Mouse (Mus musculus): ENCODE measurements around the gene Adam1a. TPM values are rescaled to one million over a fixed set of nuclear protein-coding genes. Genes with fewer than 3 reads are reported as not detected.
"Not testable (repeated sequence)": the region's sequence is repeated elsewhere in the genome, so short reads cannot be mapped to it uniquely, and the experiment has no call there.

Gene Adam1a
- total RNA-seq, 2 experiments from 2014 or later: 1.6 to 1.7 TPM

DNA sequence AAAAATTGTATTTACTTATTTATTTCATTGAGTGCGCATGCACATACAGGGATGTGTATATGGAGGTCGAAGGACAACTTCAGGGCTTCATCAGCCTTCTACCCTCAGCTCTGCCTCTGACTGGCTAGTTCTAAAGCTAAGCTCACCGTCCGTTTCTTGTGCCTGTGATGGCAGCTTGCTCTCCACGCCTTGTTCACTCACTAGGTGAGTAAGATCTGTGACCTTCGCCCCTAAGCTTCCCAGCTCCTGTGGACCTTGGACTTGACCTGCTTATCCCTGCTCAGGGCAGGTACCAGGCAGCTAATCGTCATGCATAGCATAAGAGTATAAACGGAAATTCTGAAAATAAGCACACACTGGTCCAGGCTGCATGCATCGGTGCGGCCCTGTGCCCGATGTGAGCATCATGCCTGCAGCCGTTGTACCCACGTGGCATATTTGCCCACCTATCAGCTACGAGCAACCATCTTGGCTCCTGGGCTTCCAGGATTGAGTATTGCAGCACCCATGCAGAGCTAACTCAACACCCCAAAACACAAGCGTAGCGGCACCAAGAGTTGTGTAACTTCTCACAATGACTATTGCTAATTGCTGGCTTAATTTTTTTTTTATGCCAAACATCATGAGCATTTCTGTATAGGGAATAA lies 20.9 kb upstream of the Adam1a start:
- no peak for DNase-seq
- intact Hi-C loops (cut with DNase I): loop anchor here (2.0 kb wide), 1 partner anchor 31 kb away; no protein-coding TSS in a partner anchor

DNA sequence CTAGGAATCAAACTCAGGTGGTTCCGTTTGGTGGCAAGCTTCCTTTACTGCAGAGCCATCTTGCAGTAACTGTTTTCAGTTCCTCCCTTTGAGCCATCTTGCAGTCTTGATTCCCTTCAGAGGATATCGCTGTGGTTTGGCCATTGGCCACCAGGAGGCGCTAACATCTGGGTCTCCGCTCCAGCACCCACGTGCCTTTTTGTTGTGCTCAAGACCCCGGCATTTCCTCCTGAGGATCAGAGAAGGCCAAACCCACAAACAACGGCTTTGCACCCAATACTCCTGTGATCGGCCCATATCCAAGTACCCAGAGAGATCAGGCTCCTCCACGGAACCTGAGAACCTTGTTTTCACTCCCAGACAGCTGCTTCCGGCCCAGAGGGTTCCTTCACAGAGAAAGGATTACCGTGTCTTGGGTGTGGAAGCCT lies 19.2 kb upstream of the Adam1a start:
- peak; percentile 82 to 91 for DNase-seq
- intact Hi-C loops (cut with DNase I): no loop called here

DNA sequence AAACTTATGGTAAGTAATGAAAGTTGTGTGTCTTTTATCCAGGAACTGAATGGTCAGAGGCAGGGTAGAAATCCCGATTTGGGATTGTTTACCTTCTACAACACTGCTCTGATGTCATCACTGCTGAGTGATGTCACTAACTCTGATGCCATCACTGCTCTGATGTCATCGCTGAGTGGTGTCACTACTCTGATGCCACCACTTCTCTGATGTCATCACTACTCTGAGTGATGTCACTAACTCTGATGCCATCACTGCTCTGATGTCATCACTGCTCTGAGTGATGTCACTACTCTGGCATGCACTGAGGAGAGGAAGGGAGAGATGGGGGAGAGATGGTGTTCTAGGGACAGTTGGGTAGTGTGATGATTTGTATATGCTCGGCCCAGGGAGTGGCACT lies 17.2 kb upstream of the Adam1a start:
- intact Hi-C loops (cut with DNase I): loop anchor here (2.0 kb wide), 1 partner anchor 40 kb away; no protein-coding TSS in a partner anchor
- no peak for DNase-seq

DNA sequence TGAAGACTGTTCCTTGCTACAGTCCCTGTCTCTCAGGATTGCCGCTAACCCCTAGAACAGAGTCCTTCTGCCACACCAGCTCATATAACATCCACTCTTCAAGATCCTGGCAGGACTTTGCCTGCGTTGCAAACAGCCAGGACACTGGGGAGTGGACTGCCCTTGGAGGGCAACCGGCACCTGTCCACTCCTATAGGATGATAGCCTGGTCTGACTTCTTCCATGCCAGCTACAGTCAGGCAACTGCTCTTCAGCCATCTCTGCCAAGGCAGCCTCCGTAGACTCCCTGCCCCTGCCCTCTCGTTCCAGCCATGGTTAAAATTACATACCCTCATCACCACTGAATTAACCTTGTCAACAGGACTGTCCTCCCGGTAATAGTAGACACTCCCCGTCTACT lies 3.9 kb upstream of the Adam1a start:
- DNase-seq: peak in 1 of 2 experiments; percentile 38
- intact Hi-C loops (cut with DNase I): no loop called here

DNA sequence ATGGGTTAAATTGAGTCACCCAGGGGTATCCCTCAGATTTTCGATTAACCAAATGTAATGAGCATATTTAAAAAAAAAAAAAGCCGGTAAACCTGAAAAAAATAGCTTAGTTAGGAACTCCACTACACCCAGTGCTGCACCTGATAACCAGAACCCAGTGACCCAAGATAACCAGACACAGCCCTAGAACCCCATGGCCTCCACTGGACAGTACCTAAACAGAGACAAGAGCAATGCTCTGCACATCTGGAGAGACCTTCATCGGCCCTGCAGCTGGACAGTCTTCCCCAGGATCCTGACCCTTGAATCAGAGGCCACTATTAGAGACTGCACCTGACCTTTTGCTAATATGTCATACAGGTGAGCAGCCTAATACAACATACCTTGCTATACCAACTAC lies 1.8 kb upstream of the Adam1a start:
- no peak for DNase-seq
- intact Hi-C loops (cut with DNase I): loop anchor here (2.0 kb wide), 1 partner anchor 58 kb away; no protein-coding TSS in a partner anchor

DNA sequence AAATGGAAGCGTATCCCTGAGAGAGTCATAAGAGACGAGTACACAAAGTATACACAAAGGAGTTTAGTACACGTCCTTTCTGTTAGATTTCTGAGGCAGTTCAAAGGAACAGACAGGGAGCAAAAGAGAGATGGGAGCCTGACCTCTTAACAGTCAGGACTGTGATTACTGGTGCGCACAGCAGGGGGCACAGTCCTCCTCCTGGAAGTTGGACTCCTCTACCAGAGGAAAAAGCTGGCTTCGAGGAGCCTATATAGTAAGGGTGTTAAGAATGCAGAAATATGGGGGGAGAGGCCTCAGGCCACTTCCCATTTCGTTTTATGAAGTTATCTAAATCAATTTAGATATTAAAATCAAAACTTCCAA lies 1.2 kb upstream of the Adam1a start:
- DNase-seq: no peak
- intact Hi-C loops (cut with DNase I): loop anchor here (2.0 kb wide), 1 partner anchor 58 kb away; no protein-coding TSS in a partner anchor

DNA sequence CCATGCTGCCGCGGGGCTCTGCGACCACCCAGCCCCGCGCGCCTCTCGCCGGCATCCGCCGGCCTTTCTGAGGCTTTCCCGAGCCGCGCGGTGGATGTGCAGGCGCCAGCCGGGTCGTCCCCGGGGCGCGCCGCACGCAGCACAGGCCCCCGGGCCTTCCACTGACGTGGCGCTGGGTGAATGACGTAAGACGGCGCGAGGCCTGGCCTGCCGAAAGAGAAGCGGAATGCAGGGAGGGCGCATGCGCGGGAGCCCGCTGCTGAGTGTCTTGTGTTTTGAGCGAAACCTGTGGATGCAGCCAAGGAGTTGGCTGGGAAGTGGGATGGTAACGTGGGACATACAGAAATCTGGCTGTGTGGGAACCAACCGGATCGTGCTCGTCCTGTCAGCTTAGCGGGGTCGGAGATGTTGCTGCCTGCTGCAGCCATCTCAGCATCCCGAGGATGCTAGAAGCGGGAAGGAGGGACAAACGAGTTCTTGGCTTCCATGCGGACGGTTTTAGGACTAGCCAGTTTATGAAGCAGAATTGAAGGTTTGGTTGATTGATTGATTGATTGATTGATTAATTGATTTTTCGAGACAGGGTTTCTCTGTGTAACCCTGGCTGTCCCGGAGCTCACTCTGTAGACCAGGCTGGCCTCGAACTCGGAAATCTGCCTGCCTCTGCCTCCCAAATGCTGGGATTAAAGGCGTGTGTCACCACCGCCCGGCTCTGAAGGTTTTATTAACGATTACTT lies 679 bp upstream of the Adam1a start, which contains the start of gene Mapkapk5:
Gene Mapkapk5, minus strand, starts transcription at position 113 of the 737 bp plus-strand sequence.
- DNase-seq: peak; percentile 96 to 98
- intact Hi-C loops (cut with DNase I): loop anchor here (2.0 kb wide), 1 partner anchor 59 kb away; no protein-coding TSS in a partner anchor

DNA sequence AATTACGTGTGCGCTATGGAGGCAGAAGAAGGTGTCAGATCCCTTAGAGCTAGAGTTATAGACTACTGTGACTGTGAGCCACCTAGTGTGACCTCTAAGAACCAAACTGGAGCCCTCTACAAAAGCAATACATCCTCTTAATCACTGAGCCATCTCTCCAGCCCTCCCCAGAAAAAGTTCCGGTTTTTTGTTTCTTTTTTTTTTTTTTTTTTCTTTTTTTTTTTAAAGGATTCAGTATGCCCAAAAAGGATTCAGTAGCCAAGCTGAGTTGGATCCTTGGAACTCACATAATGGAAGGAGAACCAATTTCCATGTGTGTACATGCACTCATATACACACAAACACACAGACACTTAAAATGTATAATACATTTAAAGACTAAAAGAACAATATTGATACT lies 1.9 kb downstream of the Adam1a start:
- DNase-seq: no peak
- intact Hi-C loops (cut with DNase I): no loop called here

DNA sequence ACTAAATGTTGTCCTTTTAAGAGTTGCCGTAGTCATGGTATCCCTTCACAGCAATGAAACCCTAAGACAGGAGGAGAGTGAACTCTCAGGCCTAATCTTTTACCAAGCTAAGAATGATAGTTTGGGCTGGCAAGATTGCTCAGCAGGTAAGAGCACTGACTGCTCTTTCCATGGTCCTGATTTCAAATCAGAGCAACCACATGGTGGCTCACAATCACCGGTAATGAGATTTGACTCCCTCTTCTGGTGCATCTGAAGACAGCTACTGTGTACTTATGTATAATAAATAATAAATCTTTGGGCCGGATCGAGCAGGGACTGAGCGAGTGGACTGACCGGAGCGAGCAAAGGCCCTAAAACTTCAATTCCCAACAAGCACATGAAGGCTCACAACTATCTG lies 4.0 kb downstream of the Adam1a start:
- intact Hi-C loops (cut with DNase I): no loop called here
- DNase-seq: no peak

DNA sequence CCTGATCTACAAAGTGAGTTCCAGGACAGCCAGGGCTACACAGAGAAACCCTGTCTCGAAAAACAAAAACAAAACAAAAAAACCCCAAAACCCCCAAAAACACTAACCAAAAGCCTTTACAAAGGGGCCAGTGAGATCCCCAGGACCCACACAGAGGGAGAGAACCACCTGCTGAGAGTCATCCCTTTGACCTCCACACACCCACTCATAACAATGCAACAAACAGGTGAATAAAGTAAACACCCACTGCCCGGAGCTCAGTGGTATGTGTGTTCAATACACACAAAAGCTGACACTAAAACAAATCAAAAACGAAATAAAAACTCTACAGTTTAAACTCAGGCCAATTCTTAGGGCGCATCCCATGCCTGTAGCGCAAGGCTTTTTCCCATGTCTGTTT lies 5.2 kb downstream of the Adam1a start:
- intact Hi-C loops (cut with DNase I): no loop called here
- no peak for DNase-seq

DNA sequence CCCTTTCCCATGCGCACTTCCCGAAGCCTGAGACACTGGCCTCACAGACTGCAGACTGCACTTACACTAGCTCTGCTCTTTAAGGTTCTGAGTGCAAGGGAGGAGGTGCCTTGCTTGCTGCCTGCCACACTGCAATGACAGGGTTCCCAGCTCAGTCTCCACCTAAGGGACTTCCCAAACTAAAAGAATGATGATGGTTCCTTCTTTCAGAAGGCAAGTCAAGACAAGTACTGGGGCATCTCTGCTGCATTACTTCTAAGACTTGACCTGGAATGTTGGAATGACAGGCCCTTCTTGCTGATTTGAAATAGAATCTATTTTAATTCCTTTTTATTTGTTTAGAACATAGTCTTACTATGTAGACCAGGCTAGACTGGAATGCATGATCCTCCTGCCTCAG lies 7.7 kb downstream of the Adam1a start:
- intact Hi-C loops (cut with DNase I): no loop called here

DNA sequence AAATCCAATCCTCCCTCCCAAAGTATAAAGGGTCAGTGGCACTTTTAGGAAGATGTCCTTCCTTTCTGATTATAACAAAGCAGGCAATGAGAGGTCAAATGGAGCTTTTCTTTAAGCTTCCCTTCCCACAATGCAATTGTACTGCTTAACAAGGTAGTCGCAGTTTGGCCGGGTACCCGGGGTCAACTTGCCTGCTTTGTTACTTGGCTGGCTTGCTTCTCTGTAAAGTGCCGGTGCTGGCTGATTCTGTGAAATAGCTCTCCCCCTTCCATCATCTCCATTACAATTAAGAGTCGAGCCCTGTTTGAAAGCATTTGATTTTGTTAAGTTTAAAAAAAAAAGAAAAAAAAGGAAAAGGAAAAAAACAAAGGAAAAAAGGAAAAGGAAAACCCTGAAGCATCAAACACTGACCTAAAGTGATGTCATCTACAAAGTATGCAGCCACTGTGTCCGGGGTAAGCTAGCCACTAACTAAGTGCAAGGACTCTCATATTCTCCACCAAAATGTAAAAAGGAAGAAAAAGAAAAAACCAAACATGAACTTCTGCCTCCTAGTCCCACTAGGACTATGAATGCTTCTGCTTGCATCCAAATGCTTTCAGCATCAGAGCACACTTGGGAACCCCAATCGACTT lies 8.2 kb downstream of the Adam1a start:
- DNase-seq: no peak
- intact Hi-C loops (cut with DNase I): no loop called here

More for the DNA sequence above, 7.7 kb downstream of the Adam1a start:
- DNase-seq: no peak

DNA sequence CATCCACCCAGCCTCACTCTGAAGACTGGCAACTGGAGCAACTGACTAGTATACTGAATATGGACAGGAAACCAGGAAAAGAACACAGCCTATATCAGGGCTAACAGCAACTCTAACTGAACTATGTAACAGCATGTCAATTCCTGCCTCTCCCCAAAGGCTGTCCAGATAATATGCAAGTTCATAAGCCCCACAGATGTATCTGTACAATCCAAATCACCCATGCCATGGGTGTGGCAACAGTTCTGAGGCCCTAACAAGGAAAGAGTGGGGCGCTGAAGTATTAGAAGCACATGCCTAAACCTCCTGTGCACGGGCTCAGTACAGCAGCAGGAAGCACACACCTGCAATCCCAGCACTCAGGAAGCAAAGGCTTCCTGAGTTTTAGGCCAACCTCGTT lies 10.2 kb downstream of the Adam1a start:
- no peak for DNase-seq
- intact Hi-C loops (cut with DNase I): no loop called here

DNA sequence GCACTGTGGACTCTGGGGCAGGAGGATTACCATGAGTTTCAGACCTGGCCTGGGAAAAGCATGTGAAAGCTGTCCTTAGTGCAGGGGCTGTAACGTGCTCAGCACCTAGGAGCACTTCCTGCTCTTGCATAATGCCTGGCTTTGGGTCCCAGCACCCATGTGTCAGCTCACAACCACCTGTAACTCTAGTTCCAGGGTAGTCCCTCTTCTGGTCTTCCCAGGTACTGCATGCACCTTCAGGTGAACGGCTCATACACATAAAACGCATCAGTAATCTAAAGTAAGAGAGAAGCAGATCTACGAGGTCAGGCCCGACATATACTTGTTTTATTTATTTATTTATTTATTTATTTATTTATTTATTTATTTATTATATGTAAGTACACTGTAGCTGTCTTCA lies 10.8 kb downstream of the Adam1a start:
- intact Hi-C loops (cut with DNase I): no loop called here
- no peak for DNase-seq

DNA sequence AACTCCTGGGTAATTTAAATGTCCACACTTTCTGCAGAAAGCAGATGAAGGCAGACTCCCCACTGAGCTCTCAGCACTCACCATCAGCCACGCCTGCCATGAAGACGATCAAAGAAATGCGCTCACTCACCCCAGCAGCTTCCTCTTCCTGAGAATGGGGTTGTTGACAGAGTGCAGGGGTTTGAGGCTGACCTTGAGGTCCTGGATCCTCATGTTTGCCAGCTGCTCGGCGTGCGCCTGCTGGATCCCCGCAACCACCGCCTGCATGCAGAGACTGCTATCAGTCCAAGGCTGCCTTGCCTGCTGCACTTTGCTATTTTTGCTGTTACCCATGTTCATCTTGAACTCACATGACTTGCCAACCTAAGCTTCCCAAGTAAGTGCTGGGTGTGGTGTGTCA lies 18.3 kb downstream of the Adam1a start:
- DNase-seq: no peak
- intact Hi-C loops (cut with DNase I): no loop called here

DNA sequence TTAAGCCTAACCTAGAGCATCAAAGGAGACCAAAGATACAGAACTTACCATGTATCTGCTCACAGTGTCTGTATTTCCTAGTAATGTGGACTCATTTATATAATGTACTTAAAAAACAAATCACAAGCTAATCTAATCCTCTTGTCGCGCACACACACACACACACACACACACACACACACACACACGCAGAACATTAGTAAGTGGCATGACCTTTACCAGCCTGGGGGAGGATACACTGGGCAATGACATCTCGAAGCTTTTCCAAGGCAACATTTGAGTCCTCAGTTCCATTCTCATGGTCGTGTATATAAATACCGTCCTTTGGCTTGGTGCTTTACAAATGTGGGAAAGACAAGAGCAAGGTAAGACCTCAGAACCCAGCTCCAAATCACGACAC lies 18.8 kb downstream of the Adam1a start:
- intact Hi-C loops (cut with DNase I): no loop called here
- DNase-seq: no peak

DNA sequence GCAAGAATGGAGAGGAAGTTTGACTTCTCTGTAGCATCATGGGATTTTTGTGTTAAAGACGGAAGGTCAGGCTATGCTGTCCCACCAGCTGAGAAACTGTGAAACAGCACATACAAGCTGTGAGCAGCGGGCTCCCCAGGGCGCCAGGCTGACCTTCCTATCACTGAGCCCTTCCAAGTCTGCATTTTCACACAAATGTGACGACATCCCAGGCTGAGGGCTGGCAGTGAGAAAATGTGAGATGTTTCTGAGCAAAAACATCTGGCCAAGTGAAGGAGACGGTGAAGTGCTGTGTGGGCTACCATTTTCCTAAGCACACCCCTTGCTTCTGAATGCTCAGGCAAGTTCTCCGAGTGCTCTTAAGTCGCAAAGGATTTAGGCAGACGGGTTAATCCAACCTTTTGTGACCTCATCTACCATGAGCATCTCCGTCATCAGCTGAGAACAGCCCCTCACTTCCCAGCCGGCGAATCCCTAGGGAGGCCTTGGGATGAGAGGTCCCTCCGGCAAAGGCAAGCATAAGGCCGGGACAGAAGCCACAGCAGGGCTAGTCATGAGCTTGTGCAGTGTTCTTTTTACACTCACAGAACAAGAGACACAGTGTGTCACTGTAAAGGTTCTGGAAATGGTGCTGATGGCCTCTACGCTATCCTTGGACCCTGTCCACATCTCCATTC lies 19.4 kb downstream of the Adam1a start:
- intact Hi-C loops (cut with DNase I): no loop called here
- DNase-seq: no peak

DNA sequence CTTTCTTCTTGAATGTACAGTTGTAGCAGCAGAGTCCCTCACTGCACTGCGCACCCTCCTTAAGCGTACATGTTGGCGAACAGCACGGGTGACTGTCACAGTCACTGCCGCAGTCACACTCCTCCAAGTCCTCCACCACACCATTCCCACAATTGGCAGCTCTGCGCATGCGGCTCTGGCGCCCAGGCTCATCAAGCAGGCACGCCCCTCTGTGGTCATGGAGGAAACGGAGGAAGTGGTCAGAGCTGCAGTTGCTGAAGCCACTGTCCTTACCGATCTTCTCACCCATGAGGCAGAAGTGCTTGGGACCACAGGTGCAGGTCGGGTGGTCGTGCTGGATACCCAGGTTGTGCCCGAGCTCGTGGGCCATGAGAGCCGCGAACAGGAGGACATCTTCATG lies 25.5 kb downstream of the Adam1a start:
- DNase-seq; intact Hi-C loops (cut with DNase I): not testable (repeated sequence)

DNA sequence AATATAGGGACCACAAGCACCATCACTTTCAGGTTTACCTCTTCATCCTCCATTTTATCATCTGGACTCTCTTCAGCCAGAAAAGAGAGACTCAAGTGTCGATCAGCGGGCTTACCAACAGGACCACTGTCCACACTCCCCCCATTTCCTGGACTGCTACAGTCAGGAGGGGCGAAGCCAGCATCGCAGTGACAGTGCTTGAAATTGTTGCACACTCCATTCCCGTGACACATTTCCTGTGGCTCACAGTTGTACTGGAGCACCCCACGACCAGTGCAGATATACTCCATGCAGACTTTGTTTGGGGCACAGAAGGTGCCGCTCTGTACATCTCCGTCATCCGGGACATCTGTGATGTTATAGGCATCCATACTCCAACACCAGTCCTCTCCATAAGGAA lies 26.3 kb downstream of the Adam1a start:
- DNase-seq: no peak

DNA sequence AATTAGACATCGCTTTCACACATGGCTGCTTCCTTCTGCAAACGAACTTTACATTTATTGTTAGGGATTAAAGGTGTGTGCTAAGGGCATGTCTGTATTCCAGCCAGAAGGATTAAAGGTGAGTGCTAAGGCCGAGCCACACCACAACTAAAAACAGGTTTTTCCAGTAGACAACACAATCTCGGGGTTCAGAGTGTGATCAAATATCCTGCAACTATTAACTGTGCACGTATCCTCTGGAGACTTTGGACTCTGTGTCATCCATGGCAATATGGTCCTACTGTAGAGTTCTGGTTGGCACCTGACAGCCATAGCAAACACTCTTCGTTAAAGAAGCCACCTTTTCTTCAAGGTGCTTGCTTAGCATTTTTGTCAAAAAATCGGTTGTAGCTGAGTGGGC lies 35.3 kb downstream of the Adam1a start:
- intact Hi-C loops (cut with DNase I): no loop called here
- no peak for DNase-seq

More for the DNA sequence above, 26.3 kb downstream of the Adam1a start:
- intact Hi-C loops (cut with DNase I): no loop called here

DNA sequence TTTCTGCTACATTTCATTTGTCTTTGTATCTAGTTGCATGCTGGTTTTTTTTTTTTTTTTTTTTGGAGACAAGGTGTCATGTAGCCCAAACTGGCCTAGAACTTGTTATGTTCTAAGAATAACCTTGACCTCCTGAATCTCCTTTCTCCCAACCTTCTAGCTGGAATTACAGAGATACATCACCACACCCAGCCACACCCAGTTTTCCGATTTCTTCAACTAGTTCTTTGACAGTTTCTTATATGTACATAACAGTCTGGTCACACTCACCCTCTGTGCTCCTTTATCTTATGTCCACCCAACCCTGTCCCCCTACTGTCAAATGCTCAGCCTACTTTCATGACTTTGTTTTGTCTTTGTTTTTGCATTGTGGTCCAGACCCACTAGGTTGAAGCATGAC lies 38.4 kb downstream of the Adam1a start:
- DNase-seq: no peak
- intact Hi-C loops (cut with DNase I): no loop called here

Measured in gastrocnemius, postnatal 36 days (tissue).